ENCODE assay signal across 15 mouse cellular contexts in the genomic region with DNA sequence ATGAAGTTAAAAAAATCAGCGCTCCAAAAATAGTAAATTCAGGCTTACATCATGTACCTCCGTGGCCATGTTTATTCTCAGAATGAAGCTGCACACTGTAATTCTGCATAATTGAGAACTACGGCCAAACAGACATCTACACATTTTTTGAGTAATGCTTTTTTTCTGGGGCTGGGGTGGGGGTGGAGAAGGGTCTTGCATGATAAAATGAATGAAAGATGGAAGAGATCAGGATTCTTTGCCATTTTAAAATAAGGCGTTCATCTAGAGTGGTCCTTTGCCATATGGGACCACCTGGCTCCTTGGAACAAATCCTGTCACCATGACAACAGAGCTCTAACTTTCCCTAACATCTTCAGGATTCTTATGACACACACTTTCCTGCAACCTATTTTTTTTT.
DNase-seq lines count a peak whose midpoint lies in the region; ATAC-seq lines count a peak whose summit lies in the region.
"Had no signal": no experiment of that assay in that cellular context is flagged by ENCODE, and none has a peak within 500 bp of the region (broad histone marks: within the 10 kb centered on the region; RNA-seq: fewer than 3 reads in every experiment).

No protein-coding gene starts in this region.

- no peaks in the 10 kb centered on the region for H3K27me3 ChIP-seq in intestine, embryonic 14.5 days (replicated peaks; ENCODE audit: control insufficient read depth, insufficient read depth, low read length)
- no peaks in the 10 kb centered on the region for H3K27me3 ChIP-seq in intestine, embryonic 15.5 days (replicated peaks)
- H3K27me3 ChIP-seq: heart, embryonic 13.5 days; hindbrain, embryonic 15.5 days; liver, embryonic 15.5 days had no signal

- peak; percentile 55 to 79 for DNase-seq in cerebellum, postnatal 14 days
- no peak for DNase-seq in cerebellum, adult 18-20 months
- peak; percentile 52 for DNase-seq in intestine, embryonic 14.5 days (ENCODE audit: low spot score)
- peak; percentile 26 to 41 for DNase-seq in right cerebral cortex, adult 2 months (ENCODE audit: low spot score in 2 of 2)
- DNase-seq in right cerebral cortex, postnatal 36 days (ENCODE audit: low spot score in 2 of 2), result no peak
- no peak for DNase-seq in thymus, postnatal 4 days
- DNase-seq: adrenal gland, adult 2 months; gastrocnemius, postnatal 14 days had no signal

- H3K36me3 ChIP-seq in intestine, embryonic 14.5 days (ENCODE audit: control insufficient read depth, insufficient read depth, low read length), result no peaks in the 10 kb centered on the region
- H3K36me3 ChIP-seq in intestine, embryonic 15.5 days, result no peaks in the 10 kb centered on the region
- H3K36me3 ChIP-seq: heart, embryonic 13.5 days; hindbrain, embryonic 15.5 days; liver, embryonic 15.5 days had no signal

- no peak overlapping the region for H3K9ac ChIP-seq in intestine, embryonic 14.5 days (ENCODE audit: low read length)
- no peak overlapping the region for H3K9ac ChIP-seq in intestine, embryonic 15.5 days
- H3K9ac ChIP-seq: heart, embryonic 13.5 days; hindbrain, embryonic 15.5 days; liver, embryonic 15.5 days had no signal

- ATAC-seq in intestine, embryonic 14.5 days (replicated peaks; ENCODE audit: low FRiP score, low TSS enrichment, low read depth), result no peak
- ATAC-seq in intestine, embryonic 15.5 days, result no peak
- no peak for ATAC-seq in erythroblast, adult 5-6 weeks (replicated peaks; ENCODE audit: low FRiP score, poor library complexity, severe bottlenecking)

- H3K9me3 ChIP-seq in intestine, embryonic 14.5 days (ENCODE audit: control insufficient read depth, low read length), result no peaks in the 10 kb centered on the region
- H3K9me3 ChIP-seq in intestine, embryonic 15.5 days, result no peaks in the 10 kb centered on the region
- H3K9me3 ChIP-seq: hindbrain, embryonic 15.5 days; liver, embryonic 15.5 days had no signal

- no peaks in the 10 kb centered on the region for H3K4me1 ChIP-seq in intestine, embryonic 14.5 days (replicated peaks; ENCODE audit: control insufficient read depth, insufficient read depth, low read length)
- H3K4me1 ChIP-seq in intestine, embryonic 15.5 days (replicated peaks), result no peaks in the 10 kb centered on the region
- H3K4me1 ChIP-seq: heart, embryonic 13.5 days; liver, embryonic 15.5 days had no signal

- H3K4me2 ChIP-seq in intestine, embryonic 14.5 days (ENCODE audit: low read length), result no peak overlapping the region
- no peak overlapping the region for H3K4me2 ChIP-seq in intestine, embryonic 15.5 days (replicated peaks)
- H3K4me2 ChIP-seq: heart, embryonic 13.5 days; hindbrain, embryonic 15.5 days; liver, embryonic 15.5 days had no signal

- no peak overlapping the region for H3K4me3 ChIP-seq in intestine, embryonic 14.5 days (ENCODE audit: low read depth, low read length)
- no peak overlapping the region for H3K4me3 ChIP-seq in intestine, embryonic 15.5 days (replicated peaks)
- H3K4me3 ChIP-seq: erythroblast, embryonic 14.5 days; heart, embryonic 13.5 days; hindbrain, embryonic 15.5 days; liver, embryonic 15.5 days had no signal

- 52% methylated on average over 4 of the region's 4 CpGs for WGBS in intestine, embryonic 14.5 days
- WGBS in intestine, embryonic 15.5 days, result 64% methylated on average over 4 of the region's 4 CpGs

- no peak overlapping the region for H3K27ac ChIP-seq in intestine, embryonic 14.5 days (ENCODE audit: low read depth)
- no peak overlapping the region for H3K27ac ChIP-seq in intestine, embryonic 15.5 days
- H3K27ac ChIP-seq: heart, embryonic 13.5 days; hindbrain, embryonic 15.5 days; kidney, postnatal 0 days; liver, embryonic 15.5 days had no signal

Comparison
In these comparisons a context has a peak if more than half of its experiments do, and no peak if none do; other contexts are left out.
1. DNase-seq: peak in cerebellum, postnatal 14 days (2 of 2), intestine, embryonic 14.5 days (single experiment) and right cerebral cortex, adult 2 months (2 of 2); none in cerebellum, adult 18-20 months (0 of 2), right cerebral cortex, postnatal 36 days (0 of 2) and thymus, postnatal 4 days (single experiment).